ENCODE assay signal across 17 mouse cellular contexts in genomic region chr12:34398611-34399010, GRCm38 (mm10).
"Had no signal": no experiment of that assay in that cellular context is flagged by ENCODE, and none has a peak within 500 bp of the region (broad histone marks: within the 10 kb centered on the region; RNA-seq: fewer than 3 reads in every experiment).

No protein-coding gene starts in this region.

- H3K4me3 ChIP-seq: lung, embryonic 15.5 days; megakaryocyte, embryonic 14.5 days; midbrain, embryonic 13.5 days; midbrain, embryonic 15.5 days; neural tube, embryonic 12.5 days; stomach, embryonic 15.5 days had no signal

- H3K9ac ChIP-seq: lung, embryonic 15.5 days; midbrain, embryonic 13.5 days; midbrain, embryonic 15.5 days; neural tube, embryonic 12.5 days; stomach, embryonic 15.5 days had no signal

- H3K4me2 ChIP-seq: lung, embryonic 15.5 days; midbrain, embryonic 11.5 days; midbrain, embryonic 13.5 days; midbrain, embryonic 15.5 days; neural tube, embryonic 12.5 days; stomach, embryonic 15.5 days had no signal

- H3K36me3 ChIP-seq: lung, embryonic 15.5 days; midbrain, embryonic 13.5 days; midbrain, embryonic 15.5 days; neural tube, embryonic 12.5 days; stomach, embryonic 15.5 days had no signal

- H3K27me3 ChIP-seq: lung, embryonic 15.5 days; megakaryocyte, embryonic 14.5 days; midbrain, embryonic 13.5 days; midbrain, embryonic 15.5 days; neural tube, embryonic 12.5 days; stomach, embryonic 15.5 days had no signal

- ATAC-seq: lung, postnatal 0 days; midbrain, embryonic 13.5 days; midbrain, embryonic 15.5 days had no signal

- H3K9me3 ChIP-seq: lung, embryonic 15.5 days; megakaryocyte, embryonic 14.5 days; midbrain, embryonic 13.5 days; midbrain, embryonic 15.5 days; neural tube, embryonic 12.5 days; stomach, embryonic 15.5 days had no signal

- H3K4me1 ChIP-seq: lung, embryonic 15.5 days; megakaryocyte, embryonic 14.5 days; midbrain, embryonic 13.5 days; midbrain, embryonic 15.5 days; neural tube, embryonic 12.5 days; stomach, embryonic 15.5 days had no signal

- DNase-seq: lung, adult 2 months; lung, postnatal 14 days; lung, postnatal 36 days; right cerebral cortex, postnatal 14 days; thymus, adult 18-20 months; thymus, postnatal 14 days; thymus, postnatal 36 days had no signal

- H3K27ac ChIP-seq: lung, embryonic 15.5 days; macrophage; midbrain, embryonic 13.5 days; midbrain, embryonic 15.5 days; neural tube, embryonic 12.5 days; stomach, embryonic 15.5 days; stomach, postnatal 0 days had no signal
